Mouse (Mus musculus) embryo, embryonic 10 days (tissue): ENCODE data around the gene Gm4175.
"Not testable (repeated sequence)": the region's sequence is repeated elsewhere in the genome, so short reads cannot be mapped to it uniquely, and the experiment has no call there.

ENCODE experiments used
- DNase-seq: peaks from one replicate; pipeline ENCODE4 v3.0.0-alpha.2; 2015; ENCODE audit warnings: low spot score

The Gm4175 gene

GRCm38 (mm10) chr7:21761375-21761774 is at the start of gene Gm4175:
Gene Gm4175 (minus strand): TSS chr7:21761475.
- not testable (repeated sequence) for DNase-seq

DNA sequence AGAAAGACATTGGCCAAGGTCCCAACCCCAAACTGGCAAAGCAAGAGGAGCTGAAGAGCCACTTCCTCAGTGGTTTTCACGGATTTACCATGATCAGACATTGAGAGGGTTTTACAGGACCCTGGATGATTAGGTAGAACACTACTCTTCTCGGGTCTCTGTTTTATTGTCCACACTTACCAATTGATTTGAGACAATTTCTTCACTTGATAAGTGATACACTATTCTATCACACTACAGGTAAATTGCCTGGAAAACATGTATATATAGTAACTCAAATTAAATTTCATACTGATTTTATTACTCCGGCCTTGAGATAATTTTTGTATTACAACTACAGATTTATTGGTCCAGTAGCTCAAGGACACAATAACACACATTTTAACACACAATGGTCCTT is 35.4 kb upstream of the Gm4175 start, which contains the start of gene Gm4177:
Gene Gm4177 (minus strand): TSS at position 101 of the 400 bp plus-strand sequence.
- DNase-seq: not testable (repeated sequence)
